Mouse (Mus musculus) myocyte (in vitro differentiated cells): Measurements from ENCODE around the gene Prokr1.

Source experiments
- CEBPB ChIP-seq: IDR thresholded peaks from 2 replicates; pipeline ENCODE4 v1.6.1; 2011; ENCODE audit warnings: mild to moderate bottlenecking, moderate library complexity; ENCODE audit not compliant: poor library complexity, insufficient read depth, severe bottlenecking
- E2F4 ChIP-seq: IDR thresholded peaks from one replicate; pipeline ENCODE4 v1.6.1; 2011; ENCODE audit warnings: mild to moderate bottlenecking, control low read depth, moderate library complexity; ENCODE audit not compliant: insufficient read depth
- MAX ChIP-seq: IDR thresholded peaks from one replicate; pipeline ENCODE4 v1.6.1; 2011; ENCODE audit warnings: low read depth, mild to moderate bottlenecking, control low read depth
- MYOD1 ChIP-seq, 3 experiments: IDR thresholded peaks; one replicate each; pipeline ENCODE4 v1.6.1; 2011; ENCODE audit warnings: control low read depth in 2 of 3, low read depth in 2 of 3, mild to moderate bottlenecking in 2 of 3, moderate library complexity in 1 of 3; ENCODE audit not compliant: insufficient read length in 2 of 3, control insufficient read depth in 1 of 3
- MYOG ChIP-seq, 3 experiments: IDR thresholded peaks; one replicate each; pipeline ENCODE4 v1.6.1; 2011; ENCODE audit warnings: control low read depth in 2 of 3, low read depth in 2 of 3, mild to moderate bottlenecking in 2 of 3; ENCODE audit not compliant: insufficient read length in 2 of 3, control insufficient read depth in 1 of 3, insufficient read depth in 1 of 3
- POLR2A ChIP-seq: IDR thresholded peaks from one replicate; pipeline ENCODE4 v1.6.1; 2011; ENCODE audit warnings: low read depth, mild to moderate bottlenecking, control low read depth, moderate library complexity; ENCODE audit not compliant: insufficient read length
- POLR2AphosphoS2 ChIP-seq: IDR thresholded peaks from one replicate; pipeline ENCODE4 v1.6.1; 2011; ENCODE audit warnings: low read depth, control low read depth; ENCODE audit not compliant: insufficient read length
- REST ChIP-seq: IDR thresholded peaks from one replicate; pipeline ENCODE4 v1.6.1; 2011; ENCODE audit warnings: mild to moderate bottlenecking, control low read depth, moderate library complexity; ENCODE audit not compliant: insufficient read depth, insufficient read length
- SRF ChIP-seq: IDR thresholded peaks from one replicate; pipeline ENCODE4 v1.6.1; 2011; ENCODE audit warnings: low read depth; ENCODE audit not compliant: control insufficient read depth, insufficient read length
- TCF12 ChIP-seq: IDR thresholded peaks from one replicate; pipeline ENCODE4 v1.6.1; 2011; ENCODE audit warnings: mild to moderate bottlenecking, control low read depth; ENCODE audit not compliant: poor library complexity, insufficient read depth, severe bottlenecking
- TCF3 ChIP-seq: IDR thresholded peaks from one replicate; pipeline ENCODE4 v1.6.1; 2011; ENCODE audit warnings: low read depth, control low read depth; ENCODE audit not compliant: insufficient read length
- USF1 ChIP-seq: IDR thresholded peaks from one replicate; pipeline ENCODE4 v1.6.1; 2011; ENCODE audit warnings: low read depth, mild to moderate bottlenecking, control low read depth, moderate library complexity

DNA sequence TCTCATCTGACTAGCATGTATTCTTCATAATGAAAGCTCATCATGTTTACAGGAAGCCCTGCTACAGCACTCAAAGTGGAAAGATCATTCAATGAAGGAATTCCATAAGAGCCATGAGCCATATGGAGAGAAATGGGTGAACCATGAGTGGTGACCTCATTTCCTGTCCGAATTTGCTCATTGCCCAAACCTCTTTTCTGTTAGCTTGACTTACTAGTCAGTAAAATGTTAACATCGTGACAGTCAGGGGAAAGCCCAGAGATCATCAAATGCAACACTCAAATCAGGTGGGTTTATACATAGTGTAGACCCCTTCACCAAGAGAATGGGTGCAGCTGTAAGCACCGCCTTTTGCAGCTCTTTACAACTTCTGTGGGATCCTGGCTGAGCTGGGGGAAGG is 36.8 kb downstream of the Prokr1 start:
- TF ChIP-seq MYOD1 (IDR thresholded peaks at IDR 0.05; ENCODE audit: control insufficient read depth in 1 of 3, insufficient read length in 2 of 3, low read depth in 2 of 3) (no peak), POLR2A (no peak), TCF12 (no peak), REST (no peak), E2F4 (no peak), POLR2AphosphoS2 (no peak), MYOG (IDR thresholded peaks at IDR 0.05; ENCODE audit: control insufficient read depth in 1 of 3, insufficient read depth in 1 of 3, insufficient read length in 2 of 3, low read depth in 2 of 3) (no peak), MAX (no peak), CEBPB (no peak), USF1 (no peak), SRF (no peak), TCF3 (no peak)
